Mouse (Mus musculus) lung, adult 2 months (tissue): ENCODE measurements around the gene Rad54l2.

Source experiments
- CTCF ChIP-seq: fragments of 200-500 bp; IDR thresholded peaks from 2 replicates; pipeline ENCODE4 v1.5.1; 2011; ENCODE audit warnings: mild to moderate bottlenecking, low read length, control low read depth; ENCODE audit not compliant: insufficient read depth
- POLR2A ChIP-seq: fragments of 200-500 bp; IDR thresholded peaks from 2 replicates; pipeline ENCODE4 v1.6.1; 2011; ENCODE audit warnings: low read depth, mild to moderate bottlenecking, control low read depth, low read length, borderline replicate concordance; ENCODE audit errors: extremely low read depth

GRCm38 (mm10) chr9:106785206-106785605 is 3.8 kb downstream of the Rad54l2 start:
- TF ChIP-seq CTCF (no peak), POLR2A (no peak)
